Mouse (Mus musculus) kidney, postnatal 0 days (tissue): ENCODE measurements around the gene Ifi213. TPM values are rescaled to one million over a fixed set of nuclear protein-coding genes. Genes with fewer than 3 reads are reported as not detected.
"Not testable (repeated sequence)": the region's sequence is repeated elsewhere in the genome, so short reads cannot be mapped to it uniquely, and the experiment has no call there.

Experiments
- ATAC-seq: fragments of 200-750 bp; cut with Nextera tagmentation; replicated peaks from 2 replicates; pipeline ENCODE4 v1.8.0; 2017; ENCODE audit warnings: low read depth, moderate number of reproducible peaks, moderate TSS enrichment, moderate library complexity; ENCODE audit not compliant: low FRiP score
- DNase-seq: peaks from one replicate; pipeline ENCODE4 v3.0.0-alpha.2; 2016; ENCODE audit warnings: low spot score
- H3K27ac ChIP-seq: fragments of 300-500 bp; sonication (generic); 2 replicates; pipeline ENCODE4 v1.5.1; 2014; ENCODE audit warnings: mild to moderate bottlenecking
- H3K27me3 ChIP-seq: fragments of 300-500 bp; sonication (generic); 2 replicates; pipeline ENCODE4 v1.6.1; 2014; ENCODE audit warnings: low read length, mixed read lengths; ENCODE audit not compliant: insufficient read depth
- H3K36me3 ChIP-seq: fragments of 300-500 bp; sonication (generic); 2 replicates; pipeline ENCODE4 v1.6.1; 2014; ENCODE audit warnings: low read length, mixed read lengths; ENCODE audit not compliant: insufficient read depth
- H3K4me1 ChIP-seq: fragments of 300-500 bp; sonication (generic); replicated peaks from 2 replicates; pipeline ENCODE4 v1.6.1; 2014; ENCODE audit warnings: antibody characterized with exemption, low read length, mixed read lengths; ENCODE audit not compliant: insufficient read depth
- H3K4me2 ChIP-seq: fragments of 300-500 bp; sonication (generic); 2 replicates; pipeline ENCODE4 v1.6.1; 2014; ENCODE audit warnings: mild to moderate bottlenecking, low read length, moderate library complexity, mixed read lengths
- H3K4me3 ChIP-seq: fragments of 300-500 bp; sonication (generic); replicated peaks from 2 replicates; pipeline ENCODE4 v1.5.1; 2014; ENCODE audit warnings: low read depth, low read length
- H3K9ac ChIP-seq: fragments of 300-500 bp; sonication (generic); 2 replicates; pipeline ENCODE4 v1.6.1; 2014; ENCODE audit warnings: low read depth, low read length
- H3K9me3 ChIP-seq: fragments of 300-500 bp; sonication (generic); replicated peaks from 2 replicates; pipeline ENCODE4 v1.6.1; 2016; ENCODE audit warnings: low read length, inconsistent platforms, mixed read lengths
- CTCF ChIP-seq: IDR thresholded peaks from 2 replicates; pipeline ENCODE4 v1.5.1; 2016; ENCODE audit warnings: antibody characterized with exemption, low read depth, mild to moderate bottlenecking, moderate library complexity
- WGBS: fragments of 180-500 bp; shearing (Covaris S2); extraction: QIAGEN DNeasy Blood & Tissue Kit; methylation state at CpG from one replicate; pipeline ENCODE4 v1.1.7; 2014; 5-methylcytosine and 5-hydroxymethylcytosine counted together
- polyA plus RNA-seq: library from polyadenylated mRNA; unstranded; fragments of >200 nt; fragmentation: Nextera tagmentation; extraction: Ambion mirVana; gene quantifications from 2 replicates; pipeline ENCODE4 v1.2.1, GENCODE M21; 2015

Ifi213 gene
- 0.55 and 0.88 TPM in 2 replicates for polyA plus RNA-seq

DNA sequence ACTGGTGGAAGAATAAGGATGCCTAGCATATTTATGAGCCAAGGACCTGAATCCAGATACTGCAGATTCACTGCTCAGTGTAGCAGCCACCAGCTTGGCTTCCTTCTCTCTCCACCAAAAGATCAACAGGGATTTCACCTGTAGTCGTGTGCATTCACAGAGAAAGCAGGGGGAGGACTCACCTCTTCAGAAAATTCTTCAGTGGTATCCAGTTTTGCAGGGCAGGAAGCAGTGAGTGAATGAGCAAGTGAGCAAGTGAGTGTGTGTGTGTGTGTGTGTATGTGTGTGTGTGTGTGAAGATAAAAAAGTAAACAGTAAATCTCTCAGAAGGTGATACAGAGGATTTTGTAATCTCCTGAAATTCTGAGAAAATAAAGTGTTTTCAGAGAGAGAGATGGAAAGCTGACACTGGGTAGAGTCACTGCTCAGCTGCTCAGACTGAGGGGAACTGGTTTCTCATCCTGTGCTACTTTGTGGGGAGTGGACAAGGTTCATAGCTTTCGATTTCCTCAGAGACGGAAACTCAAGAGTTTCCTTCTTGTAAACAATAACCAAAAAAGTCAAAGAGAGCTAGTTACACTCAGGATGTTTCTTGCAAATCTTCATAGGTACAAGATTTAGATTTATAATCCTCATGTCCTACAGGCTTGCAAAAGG is at the start of gene Ifi213:
Gene Ifi213, minus strand, starts transcription at position 437 of the 657 bp plus-strand sequence.
- not testable (repeated sequence) for ATAC-seq, H3K9ac ChIP-seq
- WGBS, result 64% methylated on average over 3 of the region's 3 CpGs

DNA sequence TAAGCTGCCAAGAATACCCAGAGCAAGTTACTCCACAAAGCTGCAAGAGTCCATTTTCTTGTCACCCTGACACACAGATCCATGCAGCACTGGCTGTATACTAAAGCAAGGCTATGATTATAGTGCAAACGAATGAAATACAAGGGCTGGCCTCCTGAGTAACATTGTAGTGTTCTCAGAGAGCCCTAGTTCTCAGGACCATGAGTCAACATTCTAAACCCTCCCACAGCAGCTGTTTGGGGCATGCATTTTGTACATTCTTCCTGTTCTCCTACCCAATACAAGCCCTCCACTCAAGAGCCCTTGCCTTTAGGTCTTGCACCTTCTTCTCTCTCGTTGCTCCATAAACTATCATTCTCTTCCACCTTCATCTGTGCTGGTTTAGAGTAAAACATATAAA is 46.3 kb upstream of the Ifi213 start:
- no peak for TF ChIP-seq CTCF
- Histone ChIP-seq H3K36me3 (no peaks in the 10 kb centered on the region), H3K9me3 (no peaks in the 10 kb centered on the region), H3K4me3 (no peak overlapping the region), H3K27ac (no peak overlapping the region), H3K27me3 (no peaks in the 10 kb centered on the region), H3K9ac (no peak overlapping the region), H3K4me2 (no peak overlapping the region), H3K4me1 (no peaks in the 10 kb centered on the region)
- ATAC-seq (no peak), DNase-seq (no peak)
- whole genome bisulfite sequencing, result 80% methylated on average over 2 of the region's 2 CpGs

More for the DNA sequence above, at the start of gene Ifi213:
- not testable (repeated sequence) for H3K4me1 ChIP-seq, H3K27me3 ChIP-seq, H3K27ac ChIP-seq, H3K36me3 ChIP-seq, DNase-seq, H3K4me3 ChIP-seq, H3K9me3 ChIP-seq, H3K4me2 ChIP-seq

DNA sequence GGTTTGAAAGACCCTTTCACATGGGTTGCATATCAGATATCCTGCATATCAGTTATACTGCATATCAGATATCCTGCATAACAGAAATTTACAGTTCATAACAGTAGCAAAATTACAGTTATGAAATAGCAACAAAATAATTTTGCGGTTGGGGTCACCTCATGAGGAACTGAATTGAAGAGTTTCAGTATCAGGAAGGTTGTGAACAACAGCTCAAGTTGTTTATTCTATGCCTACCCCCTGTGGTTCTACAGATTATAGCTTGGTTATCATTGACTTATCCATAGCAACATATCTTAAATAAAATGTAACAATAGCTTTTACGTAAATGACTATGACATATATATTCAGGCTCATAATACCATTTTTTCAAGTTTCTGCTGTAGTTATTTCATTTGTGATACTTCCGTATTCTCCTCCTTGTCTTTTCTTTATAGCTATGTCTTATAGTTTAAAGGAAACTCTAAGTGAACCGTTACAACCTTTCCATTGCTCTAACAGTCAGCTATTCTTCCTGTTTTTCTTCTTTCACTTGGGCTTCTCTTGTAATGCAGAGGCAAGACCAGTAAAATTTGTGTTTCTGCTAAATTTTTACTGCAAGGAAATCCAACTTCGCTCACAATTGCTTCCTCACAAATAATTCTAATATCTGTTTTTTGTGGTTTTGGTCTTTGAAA is 35.0 kb upstream of the Ifi213 start:
- no peaks in the 10 kb centered on the region for H3K36me3 ChIP-seq
- H3K27ac ChIP-seq, result no peak overlapping the region
- H3K9me3 ChIP-seq, result no peaks in the 10 kb centered on the region
- no peaks in the 10 kb centered on the region for H3K4me1 ChIP-seq
- H3K27me3 ChIP-seq, result no peaks in the 10 kb centered on the region
- TF ChIP-seq CTCF, result no peak
- H3K4me2 ChIP-seq, result no peak overlapping the region
- H3K4me3 ChIP-seq, result no peak overlapping the region
- no peak for ATAC-seq
- no peak overlapping the region for H3K9ac ChIP-seq
- no peak for DNase-seq
- 85% methylated on average over 5 of the region's 5 CpGs for WGBS

DNA sequence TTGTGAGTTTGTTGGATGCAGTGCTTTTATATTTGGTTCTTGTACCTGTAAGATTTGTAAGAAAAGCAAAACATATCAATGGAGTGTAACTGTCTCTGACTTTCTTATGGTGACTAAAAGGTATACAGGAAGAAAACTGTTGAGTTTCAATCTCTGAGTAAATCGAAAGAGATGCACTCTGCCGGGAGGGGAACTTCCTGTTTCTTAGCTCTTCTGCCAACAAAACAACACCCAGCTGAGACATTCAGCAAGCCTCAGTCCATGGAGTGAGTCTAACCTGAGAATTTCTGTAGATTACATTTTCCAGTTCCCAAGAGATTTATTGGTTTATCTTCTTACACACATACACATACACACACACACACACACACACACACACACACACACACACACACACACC is 31.5 kb upstream of the Ifi213 start, which contains the start of gene Ifi209:
Gene Ifi209, plus strand, starts transcription at position 296 of the 400 bp plus-strand sequence.
- DNase-seq, H3K4me3 ChIP-seq, H3K9ac ChIP-seq, H3K36me3 ChIP-seq, H3K4me1 ChIP-seq, H3K27me3 ChIP-seq, H3K4me2 ChIP-seq, H3K27ac ChIP-seq, ATAC-seq, H3K9me3 ChIP-seq: not testable (repeated sequence)
- WGBS, result 72% methylated on average over 2 of the region's 2 CpGs

DNA sequence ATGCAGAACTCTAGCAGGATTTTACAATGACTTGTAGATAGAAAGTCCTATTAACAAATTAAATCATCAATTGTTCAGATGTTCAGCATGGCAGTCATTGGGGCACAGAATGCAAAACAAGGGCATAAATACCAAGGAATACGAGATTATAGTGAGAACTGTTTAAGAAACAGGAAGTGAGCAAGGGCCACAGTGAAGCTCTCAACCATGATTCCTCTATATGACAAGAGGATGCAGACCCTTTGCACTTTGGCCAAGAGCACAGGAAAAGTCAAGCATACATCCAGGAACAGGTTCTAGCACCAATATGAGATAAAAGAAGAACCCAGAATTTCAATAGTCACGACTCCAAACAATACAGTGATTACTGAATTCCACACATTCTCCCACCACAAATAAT is 27.6 kb upstream of the Ifi213 start:
- H3K27ac ChIP-seq, result no peak overlapping the region
- TF ChIP-seq CTCF, result no peak
- no peak overlapping the region for H3K9ac ChIP-seq
- ATAC-seq, result no peak
- H3K36me3 ChIP-seq, result no peaks in the 10 kb centered on the region
- DNase-seq, result no peak
- H3K27me3 ChIP-seq, result no peaks in the 10 kb centered on the region
- H3K4me3 ChIP-seq, result no peak overlapping the region
- no peak overlapping the region for H3K4me2 ChIP-seq
- H3K4me1 ChIP-seq, result no peaks in the 10 kb centered on the region
- 69% methylated on average over 2 of the region's 2 CpGs for WGBS
- no peaks in the 10 kb centered on the region for H3K9me3 ChIP-seq

DNA sequence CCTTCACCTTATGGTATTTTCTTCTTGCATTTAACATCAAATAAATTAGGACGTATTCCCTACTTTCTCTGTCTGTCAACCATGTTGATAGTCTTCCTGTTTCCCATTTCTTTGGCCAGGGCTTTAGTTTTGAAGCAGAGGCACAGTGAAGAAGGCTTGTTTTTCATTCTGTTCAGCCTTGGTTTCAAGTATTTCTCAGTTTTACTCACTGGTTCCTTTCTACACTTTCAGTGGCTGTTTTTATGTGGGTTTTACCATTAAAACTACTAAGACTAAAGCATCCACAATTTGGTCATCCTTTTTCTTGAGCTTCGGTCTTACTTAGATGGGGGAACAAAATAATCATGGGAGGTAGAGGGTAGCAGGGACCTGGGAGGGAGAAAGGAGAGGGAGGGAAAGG is 25.0 kb upstream of the Ifi213 start:
- H3K4me1 ChIP-seq, result no peaks in the 10 kb centered on the region
- no peaks in the 10 kb centered on the region for H3K36me3 ChIP-seq
- H3K27me3 ChIP-seq, result no peaks in the 10 kb centered on the region
- 80% methylated on average over 2 of the region's 2 CpGs for WGBS
- H3K9ac ChIP-seq, result no peak overlapping the region
- ATAC-seq, result no peak
- no peak overlapping the region for H3K27ac ChIP-seq
- no peak overlapping the region for H3K4me3 ChIP-seq
- DNase-seq, result no peak
- TF ChIP-seq CTCF, result no peak
- H3K9me3 ChIP-seq, result no peaks in the 10 kb centered on the region
- H3K4me2 ChIP-seq, result no peak overlapping the region

DNA sequence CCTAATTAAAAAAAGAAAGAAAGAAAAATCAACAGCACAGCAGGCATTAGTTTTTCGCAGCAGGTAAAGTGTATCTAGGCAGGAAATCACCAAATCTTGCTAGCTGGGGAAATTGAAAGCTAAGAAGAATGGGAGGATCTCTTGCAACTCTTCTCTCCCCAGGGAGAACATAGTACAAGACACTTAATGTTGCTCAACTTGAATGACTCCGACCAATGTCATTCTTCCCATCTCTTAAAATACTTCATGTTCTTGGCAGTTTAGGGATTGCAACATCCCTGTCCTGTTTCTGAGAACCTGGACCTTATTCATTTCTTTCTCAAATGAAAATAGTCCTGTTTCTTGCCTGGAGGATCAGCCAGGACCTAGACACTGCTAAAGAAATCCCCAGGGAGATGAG is 23.1 kb upstream of the Ifi213 start:
- not testable (repeated sequence) for H3K36me3 ChIP-seq, ATAC-seq, H3K4me1 ChIP-seq, H3K4me2 ChIP-seq, H3K4me3 ChIP-seq, H3K9ac ChIP-seq, H3K9me3 ChIP-seq, H3K27ac ChIP-seq, DNase-seq, H3K27me3 ChIP-seq
- 80% methylated on average over 2 of the region's 2 CpGs for WGBS

DNA sequence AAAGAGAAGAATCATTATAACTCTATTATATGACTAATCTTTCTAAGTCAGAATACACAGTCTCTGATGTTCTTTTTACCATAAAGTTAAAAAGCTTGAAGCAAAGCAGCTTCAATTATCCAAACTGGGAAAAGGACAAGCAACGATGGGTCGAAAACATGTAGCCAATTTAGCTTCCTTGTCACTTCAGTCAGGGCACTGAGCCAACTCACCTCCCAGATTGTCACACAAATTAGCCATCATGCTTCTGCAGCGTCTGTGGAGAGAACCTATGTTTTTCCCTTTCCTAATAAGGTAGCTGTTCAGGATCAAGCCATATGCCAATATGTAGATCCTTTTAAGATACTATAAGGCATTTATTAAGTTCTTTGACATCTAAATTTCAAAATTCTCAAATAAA is 11.2 kb upstream of the Ifi213 start:
- H3K9ac ChIP-seq, H3K4me3 ChIP-seq, H3K9me3 ChIP-seq, H3K4me1 ChIP-seq, H3K36me3 ChIP-seq, DNase-seq, H3K4me2 ChIP-seq, H3K27me3 ChIP-seq, H3K27ac ChIP-seq, ATAC-seq: not testable (repeated sequence)
- WGBS, result 71% methylated on average over 3 of the region's 3 CpGs

DNA sequence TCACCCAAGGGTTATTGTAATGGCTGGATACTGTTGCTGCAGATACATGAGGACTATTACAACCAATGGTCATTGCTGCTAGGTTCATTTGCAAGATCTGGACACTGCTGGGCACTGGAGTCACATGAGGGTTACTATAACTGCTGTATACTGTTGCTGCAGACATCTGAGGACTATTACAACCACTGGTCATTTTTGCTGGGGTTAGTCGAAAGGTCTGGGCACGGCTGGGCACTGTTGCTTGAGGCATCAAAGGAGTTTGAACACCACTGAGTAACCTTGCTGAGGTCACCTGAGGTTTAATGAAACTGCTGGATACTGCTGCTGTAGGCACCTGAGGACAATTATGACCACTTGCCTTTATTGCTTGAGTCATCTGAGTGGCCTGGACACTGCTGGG is 9.4 kb downstream of the Ifi213 start:
- not testable (repeated sequence) for H3K4me3 ChIP-seq, H3K9ac ChIP-seq, DNase-seq, H3K4me2 ChIP-seq, H3K36me3 ChIP-seq, H3K27me3 ChIP-seq, ATAC-seq, H3K27ac ChIP-seq, H3K4me1 ChIP-seq, H3K9me3 ChIP-seq
- WGBS, result 87% methylated on average over 2 of the region's 2 CpGs
